Mouse (Mus musculus) megakaryocyte, embryonic 14.5 days (primary cell): ENCODE measurements at regions not wholly inside any gene's neighbourhood (a gene's known extent, or its start where the extent isn't known, plus 50 kb on each side); places are given as distances from the start of the nearest gene placed in this dataset.

Experiments used
- H3K27me3 ChIP-seq: replicated peaks from 2 replicates; pipeline ENCODE3; 2012; ENCODE audit warnings: inconsistent platforms
- H3K36me3 ChIP-seq: replicated peaks from 2 replicates; pipeline ENCODE3; 2012; ENCODE audit warnings: low read length, inconsistent platforms, mixed read lengths
- H3K4me1 ChIP-seq: 2 replicates; pipeline ENCODE4 v1.6.1; 2012; ENCODE audit warnings: inconsistent platforms
- H3K4me3 ChIP-seq: replicated peaks from 2 replicates; pipeline ENCODE3; 2012; ENCODE audit warnings: moderate library complexity, mild to moderate bottlenecking, inconsistent platforms
- H3K9me3 ChIP-seq: 2 replicates; pipeline ENCODE4 v1.6.1; 2012; ENCODE audit warnings: inconsistent platforms
- FLI1 ChIP-seq: IDR thresholded peaks from 2 replicates; pipeline ENCODE4 v1.6.1; 2012; ENCODE audit warnings: low read length, inconsistent platforms, mixed read lengths
- GATA1 ChIP-seq: IDR thresholded peaks from 3 replicates; pipeline ENCODE4 v1.6.1; 2012; ENCODE audit warnings: mixed read lengths, low read length, inconsistent platforms, borderline replicate concordance

DNA sequence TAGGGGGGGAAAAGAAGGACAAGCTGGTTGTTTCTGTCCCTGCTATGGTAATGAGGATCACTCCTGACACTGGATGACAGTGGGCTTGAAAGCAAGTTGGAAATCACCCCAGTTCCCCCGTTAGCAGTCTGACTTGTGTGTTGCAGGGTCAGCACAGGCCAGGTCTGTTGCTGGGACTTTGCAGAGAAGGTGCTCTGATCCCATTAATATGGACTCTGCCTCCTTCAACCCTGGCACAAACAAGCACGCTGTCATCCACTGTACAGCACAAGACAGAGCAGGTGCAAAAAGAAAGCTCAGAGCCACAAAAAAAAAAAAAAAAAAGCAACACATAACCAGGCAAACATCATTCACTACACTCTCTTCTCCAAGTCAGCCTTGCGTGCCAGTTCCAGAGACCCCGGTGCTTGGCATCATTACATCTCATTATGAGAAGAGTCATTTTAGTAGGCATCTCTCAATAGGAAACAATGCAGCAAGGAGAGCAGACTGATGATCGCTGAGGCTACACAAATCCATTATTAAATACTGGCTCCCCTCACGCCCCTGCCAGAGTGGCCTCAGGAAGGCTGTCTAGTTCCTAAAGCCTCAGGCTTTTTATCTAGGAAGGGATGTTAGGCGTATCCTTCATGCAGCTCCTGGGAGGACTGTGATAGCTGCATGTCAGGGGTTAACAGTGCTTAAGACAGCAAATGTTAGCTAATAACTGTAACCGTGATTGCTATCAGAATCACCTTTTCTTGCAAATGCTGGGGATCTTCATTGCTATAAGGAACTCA is 403.5 kb upstream of the Cdh11 start:
- Histone ChIP-seq H3K27me3 (no peaks in the 10 kb centered on the region), H3K36me3 (no peaks in the 10 kb centered on the region), H3K4me1 (no peaks in the 10 kb centered on the region), H3K4me3 (no peak overlapping the region), H3K9me3 (peaks cover 8% of the 10 kb centered on the region; the same call in 1 of the 2 replicates)
- TF ChIP-seq GATA1 (no peak), FLI1 (no peak)

DNA sequence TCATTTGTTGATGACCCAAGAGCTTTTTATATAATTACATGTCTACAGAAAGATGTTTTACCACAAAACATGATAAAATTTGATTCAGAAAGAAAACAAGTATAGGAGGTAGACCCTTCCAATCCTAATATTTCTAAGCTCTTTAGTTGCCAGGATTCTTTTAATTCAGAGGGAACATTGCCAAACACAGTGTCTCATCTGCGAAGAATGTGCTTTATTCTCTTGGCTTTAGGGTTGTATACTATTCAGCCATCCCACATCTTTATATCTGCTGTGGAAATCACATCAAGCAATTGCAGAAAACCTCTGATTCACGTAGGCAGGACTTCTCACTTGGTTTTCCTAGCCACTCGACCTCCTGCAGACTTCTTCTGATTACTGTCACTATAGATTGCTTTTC is 412.8 kb upstream of the Cdh11 start:
- TF ChIP-seq GATA1 (no peak), FLI1 (no peak)
- Histone ChIP-seq H3K9me3 (peaks cover 24% of the 10 kb centered on the region), H3K4me1 (no peaks in the 10 kb centered on the region), H3K27me3 (no peaks in the 10 kb centered on the region), H3K36me3 (no peaks in the 10 kb centered on the region), H3K4me3 (no peak overlapping the region)

DNA sequence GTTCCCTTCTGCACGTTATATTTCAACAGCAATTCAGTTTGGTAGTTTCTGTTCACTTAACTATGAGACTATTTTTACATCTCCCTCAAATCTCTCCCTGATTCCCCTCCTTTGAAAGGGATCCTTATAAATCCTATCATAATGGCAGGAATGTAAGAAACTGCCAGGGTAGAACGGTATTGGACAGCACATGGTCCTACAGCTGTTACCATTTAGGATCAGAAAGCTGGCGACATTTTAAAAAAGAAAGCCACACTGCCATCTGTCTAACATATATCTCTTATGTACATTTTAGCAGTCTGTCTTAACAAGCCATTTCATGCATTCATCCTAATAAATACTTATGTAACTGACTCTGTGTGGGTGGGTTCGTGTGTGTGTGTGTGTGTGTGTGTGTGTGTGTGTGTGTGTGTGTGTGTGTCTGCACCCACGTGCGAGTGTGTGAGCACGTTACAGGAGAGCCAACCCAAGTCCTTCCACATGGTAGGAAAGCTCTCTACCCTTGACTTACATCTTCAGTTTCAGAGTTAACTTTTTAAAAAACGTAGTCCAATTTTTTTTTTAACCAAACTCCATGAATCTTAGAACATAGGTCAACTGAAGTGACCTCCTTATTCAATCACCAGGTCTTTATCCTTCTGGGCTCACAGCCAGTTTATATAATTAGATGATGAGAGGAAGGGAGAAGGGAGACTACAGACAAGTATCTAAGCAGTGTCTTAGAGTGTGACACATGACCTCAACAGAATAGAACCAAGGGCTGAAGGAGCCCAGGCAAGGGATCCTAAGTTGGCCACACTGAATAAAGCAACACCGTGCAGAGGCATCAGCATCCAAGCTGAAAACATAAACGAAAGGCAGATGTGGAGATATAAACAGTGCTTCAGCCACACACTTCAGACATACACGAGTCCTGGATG is 414.5 kb upstream of the Cdh11 start:
- H3K4me3 ChIP-seq, result no peak overlapping the region
- H3K9me3 ChIP-seq, result peaks cover 18% of the 10 kb centered on the region
- no peaks in the 10 kb centered on the region for H3K36me3 ChIP-seq
- no peaks in the 10 kb centered on the region for H3K27me3 ChIP-seq
- TF ChIP-seq GATA1 (no peak), FLI1 (no peak)
- no peaks in the 10 kb centered on the region for H3K4me1 ChIP-seq

DNA sequence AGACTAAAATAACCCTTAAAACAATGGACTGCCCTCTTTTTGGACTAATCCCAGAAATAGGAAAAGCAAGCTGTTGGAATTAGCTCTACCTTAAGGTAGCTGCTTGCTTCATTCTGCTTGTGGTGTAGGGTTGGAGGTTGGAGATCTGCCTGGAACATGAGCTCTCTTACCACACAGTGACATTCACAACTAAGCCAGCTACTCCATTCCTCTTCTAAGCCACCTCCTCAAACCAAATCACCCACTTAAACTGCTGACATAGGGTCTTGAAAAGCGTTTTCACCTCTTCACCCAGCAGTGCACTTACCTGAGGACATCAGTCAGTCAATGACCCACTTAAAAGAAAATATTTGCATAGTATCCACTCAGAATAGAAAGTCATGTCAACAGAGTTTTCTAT is 418.3 kb upstream of the Cdh11 start:
- TF ChIP-seq GATA1 (no peak), FLI1 (no peak)
- H3K9me3 ChIP-seq, result peaks cover 10% of the 10 kb centered on the region
- H3K36me3 ChIP-seq, result no peaks in the 10 kb centered on the region
- H3K4me3 ChIP-seq, result no peak overlapping the region
- H3K27me3 ChIP-seq, result no peaks in the 10 kb centered on the region
- H3K4me1 ChIP-seq, result no peaks in the 10 kb centered on the region

DNA sequence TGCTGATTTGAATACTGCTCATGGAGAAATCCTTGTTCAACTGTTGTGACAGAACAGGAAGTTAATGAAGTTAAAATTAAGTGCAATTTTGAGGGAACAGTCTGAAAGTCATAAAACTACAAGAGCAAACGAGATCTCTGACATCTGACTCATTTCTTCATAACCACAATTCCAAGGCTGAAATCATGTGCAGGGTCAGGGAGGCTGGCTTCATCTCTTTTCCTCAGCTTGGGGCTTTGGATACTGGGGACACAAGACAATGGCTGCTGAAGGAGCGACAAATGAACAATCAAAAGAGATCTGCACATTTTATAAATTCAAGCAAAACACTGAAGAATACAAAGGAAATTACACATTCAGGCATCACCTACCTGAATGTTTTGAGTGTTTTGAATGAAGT is 429.2 kb upstream of the Cdh11 start:
- no peaks in the 10 kb centered on the region; the same call in 1 of the 2 replicates for H3K9me3 ChIP-seq

DNA sequence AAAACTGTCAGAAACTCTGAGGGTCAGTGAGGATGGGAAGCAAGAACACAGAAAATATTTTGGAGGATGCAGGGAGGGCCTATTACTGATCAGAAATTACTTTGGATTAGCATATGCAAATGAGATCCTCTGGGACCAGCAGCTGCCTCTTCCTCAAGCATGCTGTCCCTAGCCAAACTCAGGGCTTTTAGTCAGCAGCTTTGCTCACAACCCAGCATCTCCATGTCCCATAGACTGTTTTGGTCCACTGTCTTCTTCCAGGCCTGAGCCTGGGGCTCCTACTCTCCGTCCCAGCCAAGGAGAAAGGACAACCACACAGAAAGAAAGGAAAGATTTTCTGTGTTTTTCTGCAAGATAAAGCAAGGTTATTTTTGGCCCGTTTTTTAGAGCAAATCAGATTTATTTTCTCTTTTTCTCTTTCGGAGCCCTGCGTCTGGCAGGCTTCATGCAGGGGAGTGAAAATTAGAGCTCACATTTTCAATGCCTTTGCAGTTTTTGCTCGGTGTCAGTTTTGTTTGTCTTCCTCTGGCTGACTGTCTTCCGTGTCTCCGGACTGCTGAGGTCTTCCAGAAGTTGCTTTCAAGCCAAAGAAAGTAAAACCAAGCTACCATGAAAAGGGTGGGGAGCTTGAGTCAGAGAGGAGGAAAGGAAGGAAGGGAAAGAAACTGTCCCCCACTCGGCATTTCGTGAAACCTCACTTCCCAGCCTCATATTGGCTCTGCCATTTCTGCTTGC is 445.5 kb upstream of the Cdh11 start:
- peaks cover 22% of the 10 kb centered on the region for H3K9me3 ChIP-seq
- no peaks in the 10 kb centered on the region for H3K27me3 ChIP-seq
- TF ChIP-seq FLI1, result no peak
- no peak for TF ChIP-seq GATA1
- no peaks in the 10 kb centered on the region for H3K36me3 ChIP-seq
- no peak overlapping the region for H3K4me3 ChIP-seq
- H3K4me1 ChIP-seq, result no peaks in the 10 kb centered on the region

More for the DNA sequence above, 429.2 kb upstream of the Cdh11 start:
- no peaks in the 10 kb centered on the region for H3K4me1 ChIP-seq
- no peak overlapping the region for H3K4me3 ChIP-seq
- H3K27me3 ChIP-seq, result no peaks in the 10 kb centered on the region
- TF ChIP-seq FLI1 (no peak), GATA1 (no peak)
- no peaks in the 10 kb centered on the region for H3K36me3 ChIP-seq

DNA sequence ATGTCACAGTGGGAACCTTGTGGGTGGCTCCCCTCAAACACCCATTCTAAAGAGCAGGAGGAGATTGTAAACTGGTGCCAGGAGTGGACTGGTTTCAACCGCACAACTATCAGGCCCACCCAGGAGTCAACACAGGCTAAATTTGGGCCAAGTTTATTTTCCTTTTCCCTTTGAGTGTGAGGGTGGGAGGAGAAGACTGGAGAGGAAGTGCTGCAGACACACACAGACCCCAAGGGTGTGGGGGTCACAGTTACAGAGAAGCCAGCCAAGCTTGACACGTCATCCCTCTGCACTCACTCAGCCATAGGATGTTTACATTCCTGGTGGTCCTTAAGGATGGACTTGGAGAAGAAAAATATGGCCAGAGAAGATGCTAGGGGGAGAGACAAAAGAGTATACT is 448.9 kb upstream of the Cdh11 start:
- Histone ChIP-seq H3K9me3 (peaks cover 24% of the 10 kb centered on the region), H3K4me1 (no peaks in the 10 kb centered on the region), H3K27me3 (no peaks in the 10 kb centered on the region), H3K36me3 (no peaks in the 10 kb centered on the region), H3K4me3 (no peak overlapping the region)
- no peak for TF ChIP-seq GATA1
- TF ChIP-seq FLI1, result no peak

DNA sequence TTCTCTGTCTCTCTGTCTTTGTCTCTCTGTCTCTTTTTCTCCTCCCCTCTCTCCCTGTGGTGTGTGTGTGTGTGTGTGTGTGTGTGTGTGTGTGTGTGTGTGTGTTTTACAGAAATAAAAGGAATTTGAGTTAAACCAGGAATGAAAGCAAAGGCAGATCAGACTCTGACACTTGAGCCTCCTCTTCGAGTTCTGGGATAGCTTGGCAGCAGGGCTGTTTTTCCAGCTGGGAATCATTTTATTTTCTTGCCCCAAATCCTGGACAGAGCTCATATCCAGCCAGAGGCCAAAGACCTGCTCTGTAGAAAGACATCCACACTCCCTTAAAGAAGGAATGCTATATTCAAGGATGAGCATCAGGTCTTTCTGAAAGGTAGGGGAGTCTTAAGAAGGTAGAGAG is 450.2 kb upstream of the Cdh11 start:
- Histone ChIP-seq H3K36me3 (no peaks in the 10 kb centered on the region), H3K9me3 (peaks cover 25% of the 10 kb centered on the region), H3K4me3 (no peak overlapping the region), H3K4me1 (no peaks in the 10 kb centered on the region), H3K27me3 (no peaks in the 10 kb centered on the region)
- TF ChIP-seq GATA1 (no peak), FLI1 (no peak)

DNA sequence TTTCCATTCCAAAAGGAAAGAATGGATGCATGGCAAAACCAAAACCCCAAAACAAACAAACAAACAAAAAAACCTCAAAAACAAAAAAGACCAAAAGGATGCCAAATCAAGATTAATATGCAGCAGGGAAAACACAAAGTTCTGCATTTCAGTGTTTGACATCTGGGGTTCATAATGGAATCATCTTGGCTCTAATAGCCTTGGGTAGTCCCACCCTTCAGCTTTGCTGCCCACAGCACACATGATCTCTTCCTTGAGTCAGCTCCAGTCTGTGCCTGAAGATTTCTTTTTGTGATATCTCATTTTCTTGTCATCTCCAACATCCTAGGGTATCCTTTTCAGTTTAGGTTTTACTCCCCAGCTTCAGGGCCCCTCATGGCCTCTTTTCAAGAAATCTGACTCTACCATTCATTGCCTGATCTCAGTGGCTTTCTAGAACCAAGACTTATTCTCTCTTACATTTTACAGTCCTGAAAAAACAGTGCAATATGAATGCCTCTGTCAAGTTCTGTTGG is 453.1 kb upstream of the Cdh11 start:
- TF ChIP-seq GATA1 (no peak), FLI1 (no peak)
- Histone ChIP-seq H3K27me3 (no peaks in the 10 kb centered on the region), H3K4me1 (no peaks in the 10 kb centered on the region), H3K36me3 (no peaks in the 10 kb centered on the region), H3K9me3 (peaks cover 21% of the 10 kb centered on the region; the same call in 1 of the 2 replicates), H3K4me3 (no peak overlapping the region)
